Mouse (Mus musculus) small intestine, adult 2 months (tissue): ENCODE results near the gene Cbr2. TPM values are rescaled to one million over a fixed set of nuclear protein-coding genes. Genes with fewer than 3 reads are reported as not detected.
"Not testable (repeated sequence)": the region's sequence is repeated elsewhere in the genome, so short reads cannot be mapped to it uniquely, and the experiment has no call there.

Experiments
- H3K27ac ChIP-seq: fragments of 200-500 bp; 2 replicates; pipeline ENCODE4 v1.5.1; 2012; ENCODE audit warnings: low read depth, low read length, control low read depth, inconsistent platforms; ENCODE audit not compliant: insufficient read depth
- H3K27me3 ChIP-seq: fragments of 200-500 bp; 2 replicates; pipeline ENCODE4 v1.6.1; 2012; ENCODE audit warnings: mild to moderate bottlenecking, moderate library complexity, low read length, inconsistent platforms; ENCODE audit not compliant: control insufficient read depth, insufficient read depth
- H3K36me3 ChIP-seq: fragments of 200-500 bp; 2 replicates; pipeline ENCODE4 v1.6.1; 2012; ENCODE audit warnings: mild to moderate bottlenecking, low read length, control low read depth, inconsistent platforms; ENCODE audit not compliant: control insufficient read depth, insufficient read depth
- H3K4me1 ChIP-seq: fragments of 200-500 bp; 2 replicates; pipeline ENCODE4 v1.6.1; 2012; ENCODE audit warnings: low read length, inconsistent platforms, mixed read lengths; ENCODE audit not compliant: control insufficient read depth, insufficient read depth, insufficient read length
- H3K4me3 ChIP-seq: fragments of 200-500 bp; 2 replicates; pipeline ENCODE4 v1.5.1; 2012; ENCODE audit warnings: low read depth, mild to moderate bottlenecking, control low read depth, inconsistent platforms, low read length, moderate library complexity
- CTCF ChIP-seq: fragments of 200-500 bp; IDR thresholded peaks from 2 replicates; pipeline ENCODE4 v1.5.1; 2012; ENCODE audit warnings: low read depth, mild to moderate bottlenecking, control low read depth, inconsistent platforms, low read length, moderate library complexity, mixed read lengths; ENCODE audit not compliant: insufficient replicate concordance, insufficient read length; ENCODE audit errors: extremely low read depth
- POLR2A ChIP-seq: fragments of 200-500 bp; IDR thresholded peaks from 2 replicates; pipeline ENCODE4 v1.6.1; 2012; ENCODE audit warnings: low read depth, mild to moderate bottlenecking, control low read depth, inconsistent platforms, low read length, moderate library complexity
- WGBS: fragments of 180-500 bp; shearing (Covaris S2); methylation state at CpG from one replicate; pipeline ENCODE4 v1.1.7; 2018; 5-methylcytosine and 5-hydroxymethylcytosine counted together
- polyA plus RNA-seq: library from polyadenylated mRNA; depleted of rRNA; stranded (reverse); fragments of >200 nt; gene quantifications from 2 replicates; pipeline ENCODE4 v1.2.3, GENCODE M21; 2012

The Cbr2 gene
- polyA plus RNA-seq, 1 experiment = 1.2 TPM

DNA sequence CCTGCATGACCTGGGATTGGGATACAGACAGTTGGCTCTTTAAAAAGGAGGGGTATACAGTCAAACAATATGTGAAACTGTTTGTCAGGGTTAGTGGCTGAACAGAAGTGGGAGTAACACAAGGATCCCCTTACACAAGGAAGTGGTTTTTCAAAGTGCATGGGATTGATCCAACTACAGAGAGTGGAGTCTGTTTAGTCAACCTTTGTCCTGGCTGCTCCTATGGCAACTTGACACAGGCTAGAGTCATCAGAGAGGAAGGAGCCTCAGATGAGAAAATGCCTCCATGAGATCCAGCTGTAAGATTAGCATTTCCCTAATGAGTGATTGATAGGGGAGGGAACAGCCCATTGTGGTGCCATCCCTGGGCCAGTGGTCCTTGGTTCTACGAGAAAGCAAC lies 36.3 kb upstream of the Cbr2 start:
- Histone ChIP-seq H3K36me3 (no peaks in the 10 kb centered on the region), H3K27me3 (no peaks in the 10 kb centered on the region), H3K4me3 (no peak overlapping the region), H3K27ac (peak overlapping the region; percentile 52; the same call in 1 of the 2 replicates), H3K4me1 (peaks cover 8% of the 10 kb centered on the region)
- TF ChIP-seq CTCF (no peak), POLR2A (no peak)
- WGBS = 23% methylated on average over 1 of the region's 1 CpGs

DNA sequence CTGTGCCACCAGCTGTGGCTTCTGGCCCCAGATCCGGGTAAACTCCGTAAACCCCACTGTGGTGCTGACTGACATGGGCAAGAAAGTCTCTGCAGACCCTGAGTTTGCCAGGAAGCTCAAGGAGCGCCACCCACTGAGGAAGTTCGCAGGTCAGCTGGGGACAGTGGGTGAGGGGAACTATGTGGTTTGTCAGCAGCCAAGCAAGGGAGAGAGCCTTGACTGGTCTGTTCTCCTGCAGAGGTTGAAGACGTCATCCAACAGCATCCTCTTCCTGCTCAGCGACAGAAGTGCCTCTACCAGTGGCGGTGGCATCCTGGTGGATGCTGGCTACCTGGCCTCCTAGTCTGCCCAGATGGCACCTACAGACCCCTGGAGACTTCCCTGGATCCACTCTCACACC lies 35.1 kb upstream of the Cbr2 start:
- H3K4me1 ChIP-seq = peaks cover 12% of the 10 kb centered on the region
- not testable (repeated sequence) for H3K27me3 ChIP-seq, H3K36me3 ChIP-seq, H3K4me3 ChIP-seq, H3K27ac ChIP-seq
- 81% methylated on average over 5 of the region's 7 CpGs for WGBS

DNA sequence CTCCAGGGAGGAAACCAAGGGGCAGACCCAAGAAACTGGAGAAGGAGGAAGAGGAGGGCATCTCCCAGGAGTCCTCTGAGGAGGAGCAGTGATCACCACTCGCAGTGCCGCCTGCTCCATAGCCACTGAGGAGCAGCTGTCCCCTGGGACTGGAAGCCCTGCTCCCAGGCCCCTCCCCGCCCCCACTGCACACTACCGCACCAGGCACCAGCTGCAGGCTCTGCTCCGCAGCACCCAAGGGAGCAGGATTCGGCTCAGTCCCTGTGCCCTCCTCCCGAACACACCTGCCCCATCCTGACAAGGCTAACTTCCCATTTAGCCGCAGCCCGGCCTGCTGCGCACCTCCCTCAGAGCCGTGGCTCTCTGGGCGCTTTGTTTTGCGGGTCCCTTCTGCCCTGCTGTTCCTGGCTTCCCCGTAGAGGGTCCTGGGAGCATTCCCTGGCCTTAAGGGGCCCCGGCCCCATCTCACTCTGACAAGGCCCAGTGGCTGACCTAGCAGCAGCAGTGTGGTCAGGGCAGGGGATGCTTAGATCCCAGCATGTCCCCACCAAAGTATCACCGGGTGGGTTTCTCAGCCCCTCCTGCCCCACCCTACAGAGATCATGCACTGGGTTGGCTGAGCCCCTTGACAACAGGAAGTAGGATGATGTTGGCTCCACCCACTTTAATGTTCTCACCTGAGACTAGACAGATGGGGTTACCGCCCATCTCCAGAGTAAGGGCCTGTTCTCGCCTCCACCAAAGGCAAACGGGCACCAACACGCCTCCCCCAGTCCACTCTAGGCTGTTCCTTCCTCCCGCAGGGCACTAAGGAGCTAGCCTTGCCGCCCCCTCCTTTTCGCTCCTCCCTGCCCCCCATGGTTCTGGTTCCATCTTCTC lies 31.4 kb upstream of the Cbr2 start:
- Histone ChIP-seq H3K4me1 (peaks cover 10% of the 10 kb centered on the region), H3K4me3 (peak overlapping the region; percentile 27)
- WGBS = 40% methylated on average over 5 of the region's 23 CpGs
- not testable (repeated sequence) for H3K27ac ChIP-seq, H3K27me3 ChIP-seq, H3K36me3 ChIP-seq

DNA sequence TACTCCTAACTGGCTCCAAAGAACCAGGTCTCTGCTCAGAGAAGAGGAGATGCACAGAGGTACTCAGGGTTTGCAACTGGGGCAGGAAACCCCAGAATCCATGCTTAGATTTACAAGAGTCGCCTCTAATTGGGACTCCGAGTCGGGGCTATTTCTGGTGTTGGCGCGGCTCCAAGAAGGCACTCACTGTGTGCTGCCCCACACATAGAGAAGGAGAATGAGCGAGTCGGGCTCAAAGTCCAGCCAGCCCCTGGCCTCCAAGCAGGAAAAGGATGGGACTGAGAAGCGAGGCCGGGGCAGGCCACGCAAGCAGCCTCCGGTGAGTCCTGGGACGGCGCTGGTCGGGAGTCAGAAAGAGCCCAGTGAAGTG lies 30.7 kb upstream of the Cbr2 start, which contains the start of gene Hmga1b:
TSS of gene Hmga1b (plus strand) at position 123 of the 370 bp plus-strand sequence.
- H3K4me3 ChIP-seq = peak within 1 kb of the TSS; percentile 27
- H3K27me3 ChIP-seq, H3K4me1 ChIP-seq, H3K36me3 ChIP-seq, H3K27ac ChIP-seq: not testable (repeated sequence)
- 5% methylated on average over 14 of the region's 14 CpGs for WGBS

DNA sequence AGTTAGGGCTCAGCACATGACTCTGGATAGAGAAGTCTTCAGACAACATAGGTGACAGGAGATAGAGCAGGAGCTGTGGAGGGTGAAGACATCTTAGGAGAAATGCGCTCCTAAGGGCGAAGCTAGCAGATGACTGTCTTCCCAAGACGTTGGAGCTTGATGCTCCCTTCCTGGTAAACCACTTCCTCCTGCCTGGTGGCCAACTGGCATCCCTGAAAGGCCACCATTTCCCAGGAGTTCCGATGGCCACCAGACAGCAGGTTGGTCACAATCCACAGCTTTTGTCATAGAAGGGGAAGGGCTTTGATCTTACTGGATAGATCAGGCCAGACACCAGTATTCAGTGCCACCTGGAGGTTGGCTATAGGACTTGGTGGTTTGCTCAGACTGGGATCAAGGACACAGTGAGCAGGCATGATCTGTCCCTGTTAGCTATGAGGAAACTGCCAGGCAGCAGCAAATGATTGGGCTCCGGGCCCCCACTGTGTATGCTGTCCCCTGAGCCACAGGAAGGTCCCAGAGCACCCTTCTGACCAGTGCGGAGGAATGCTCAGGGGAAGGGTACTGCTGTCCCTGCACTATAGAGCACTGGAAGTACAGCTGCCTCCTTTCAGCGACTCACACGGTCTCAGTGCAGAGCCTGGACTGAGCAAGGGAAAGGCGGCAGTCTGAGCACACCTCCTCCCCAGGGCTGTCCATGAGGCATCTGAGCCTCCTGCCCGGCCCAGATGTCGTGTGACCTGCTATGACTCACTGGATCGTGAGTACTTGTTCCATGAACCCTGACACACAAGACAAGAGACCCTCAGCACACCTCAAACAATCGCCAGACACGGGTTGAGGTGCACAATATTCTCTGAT lies 30.1 kb upstream of the Cbr2 start:
- no peak overlapping the region for H3K27ac ChIP-seq
- no peaks in the 10 kb centered on the region for H3K27me3 ChIP-seq
- TF ChIP-seq POLR2A = no peak
- no peak for TF ChIP-seq CTCF
- WGBS = 49% methylated on average over 14 of the region's 14 CpGs
- peaks cover 4% of the 10 kb centered on the region for H3K4me1 ChIP-seq
- H3K36me3 ChIP-seq = no peaks in the 10 kb centered on the region
- H3K4me3 ChIP-seq = 0 out of 2 replicates have a peak overlapping the region, but pooled peaks have one; percentile 27

DNA sequence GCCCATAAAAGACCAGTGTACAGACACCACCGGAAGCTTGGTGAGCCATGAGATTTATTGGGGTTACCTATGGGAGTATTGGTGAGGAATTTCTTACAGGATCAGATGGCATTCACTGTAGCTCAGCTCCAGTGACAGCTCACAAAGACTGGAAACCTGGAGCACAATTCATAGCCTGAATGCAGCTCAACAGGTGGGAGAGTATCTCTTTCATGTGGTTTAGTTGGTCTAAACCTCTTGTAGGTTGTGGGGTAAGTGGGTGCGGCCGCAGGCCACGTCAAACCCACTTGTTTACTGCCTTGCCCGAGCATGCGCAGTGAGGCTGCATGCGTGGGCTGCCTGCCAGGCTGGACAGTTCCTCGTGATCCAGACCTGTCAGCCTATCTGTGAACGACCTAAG lies 28.3 kb upstream of the Cbr2 start:
- Histone ChIP-seq H3K4me1 (peaks cover 4% of the 10 kb centered on the region), H3K36me3 (no peaks in the 10 kb centered on the region), H3K27ac (no peak overlapping the region), H3K4me3 (no peak overlapping the region), H3K27me3 (no peaks in the 10 kb centered on the region)
- WGBS = 76% methylated on average over 9 of the region's 9 CpGs
- TF ChIP-seq CTCF = no peak
- TF ChIP-seq POLR2A = no peak

DNA sequence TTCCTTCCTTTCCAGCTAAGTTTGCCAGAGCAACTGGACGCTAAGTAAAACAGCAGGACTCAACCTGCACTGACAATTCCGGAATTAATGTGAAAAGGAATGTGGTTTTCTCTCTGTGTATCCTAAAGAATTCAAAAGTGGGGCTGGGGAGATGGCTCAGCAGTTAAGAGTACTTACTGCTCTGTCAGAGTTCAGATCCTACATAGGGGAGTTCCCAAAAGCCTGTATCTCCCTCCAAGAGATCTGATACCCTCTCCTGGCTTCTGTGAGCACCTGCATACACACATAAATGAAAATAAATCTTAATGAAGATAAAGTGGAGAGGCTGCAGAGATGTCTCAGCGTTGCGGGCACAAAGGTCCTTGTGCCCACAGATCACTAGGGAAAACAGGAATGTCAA lies 19.7 kb upstream of the Cbr2 start:
- TF ChIP-seq CTCF (no peak), POLR2A (no peak)
- no peak overlapping the region for H3K4me3 ChIP-seq
- H3K4me1 ChIP-seq = peaks cover 3% of the 10 kb centered on the region; the same call in 1 of the 2 replicates
- H3K27me3 ChIP-seq = no peaks in the 10 kb centered on the region
- H3K27ac ChIP-seq = no peak overlapping the region
- WGBS = 55% methylated on average over 4 of the region's 4 CpGs
- H3K36me3 ChIP-seq = no peaks in the 10 kb centered on the region
